Mouse (Mus musculus) left cerebral cortex, postnatal 10 days (tissue): ENCODE data around the gene Gm4303. TPM values are rescaled to one million over a fixed set of nuclear protein-coding genes. Genes with fewer than 3 reads are reported as not detected.
"Not testable (repeated sequence)": the region's sequence is repeated elsewhere in the genome, so short reads cannot be mapped to it uniquely, and the experiment has no call there.

ENCODE experiments used
- DNase-seq, 2 experiments: peaks; one replicate each; pipeline ENCODE4 v3.0.0; 2021 to 2022; ENCODE audit warnings: low spot score in 2 of 2, mixed read lengths in 1 of 2; ENCODE audit errors: extremely low spot score in 1 of 2
- intact Hi-C: fragments of 180-260 bp; cut with DNase I; formaldehyde crosslinking; loops from one replicate; pipeline ENCODE4 v1.15.1; 2025
- total RNA-seq, 2 experiments: library from RNA; stranded (reverse); gene quantifications; 2 replicates each; pipeline ENCODE4 v1.2.3; 2021

The Gm4303 gene
- not detected for total RNA-seq

DNA sequence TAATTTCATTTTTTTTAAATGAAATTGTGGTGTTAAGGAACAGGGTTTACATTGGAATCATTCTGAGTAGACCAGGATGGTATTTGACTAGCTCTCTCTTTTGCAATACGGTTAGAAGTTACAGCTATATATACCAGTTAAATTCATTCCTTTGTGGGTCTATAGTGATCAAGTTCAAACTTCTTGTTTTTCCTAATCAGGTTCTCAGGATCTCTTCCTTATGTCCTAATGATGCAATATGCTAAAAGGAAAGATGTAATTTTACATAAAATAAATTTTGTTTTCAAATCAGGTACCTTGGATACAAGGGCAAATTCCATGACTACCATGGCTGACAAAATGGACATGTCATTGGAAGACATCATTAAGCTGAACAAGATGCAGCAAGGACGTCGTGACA is at the start of gene Gm4303:
Gm4303 (plus strand) TSS at position 301 of the 400 bp plus-strand sequence.
- intact Hi-C loops: not testable (repeated sequence)

DNA sequence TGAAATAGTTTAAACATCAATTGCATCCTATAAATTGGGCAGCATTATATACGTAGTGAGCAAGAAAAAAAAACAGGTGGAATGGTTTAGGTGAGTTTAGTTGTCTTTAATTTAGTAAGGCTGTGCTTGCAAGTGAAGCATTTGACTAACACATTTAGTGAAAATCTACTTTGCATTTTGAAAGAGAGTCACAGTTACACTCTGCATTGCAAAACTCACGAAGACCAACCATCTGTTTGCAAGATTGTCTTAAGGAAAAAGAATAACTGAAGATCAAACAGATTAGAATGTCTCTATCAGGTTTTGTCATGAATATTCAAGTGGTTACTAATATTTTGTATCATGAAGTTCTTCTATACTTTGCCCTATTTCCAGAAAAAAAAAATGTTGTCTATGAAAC is 49.7 kb upstream of the Gm4303 start:
- no peak for DNase-seq
- intact Hi-C loops: no loop called here

More for the DNA sequence above, at the start of gene Gm4303:
- DNase-seq: not testable (repeated sequence)

DNA sequence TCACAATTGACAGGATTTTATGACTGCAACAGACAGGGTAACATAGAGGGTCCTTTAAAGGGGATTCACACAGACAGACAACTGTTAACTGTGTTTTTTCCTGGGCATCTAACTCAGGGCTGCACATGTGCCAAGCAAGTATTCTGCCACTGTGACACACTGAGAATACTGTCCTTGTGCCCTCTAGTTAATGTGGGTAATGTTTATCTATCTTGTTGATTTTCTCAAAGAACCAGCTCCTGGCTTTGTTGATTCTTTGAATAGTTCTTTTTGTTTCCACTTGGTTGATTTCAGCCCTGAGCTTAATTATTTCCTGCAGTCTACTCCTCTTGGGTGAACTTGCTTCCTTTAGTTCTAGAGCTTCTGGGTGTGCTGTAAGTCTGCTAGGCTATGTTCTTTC is 45.7 kb upstream of the Gm4303 start:
- DNase-seq, intact Hi-C loops: not testable (repeated sequence)

DNA sequence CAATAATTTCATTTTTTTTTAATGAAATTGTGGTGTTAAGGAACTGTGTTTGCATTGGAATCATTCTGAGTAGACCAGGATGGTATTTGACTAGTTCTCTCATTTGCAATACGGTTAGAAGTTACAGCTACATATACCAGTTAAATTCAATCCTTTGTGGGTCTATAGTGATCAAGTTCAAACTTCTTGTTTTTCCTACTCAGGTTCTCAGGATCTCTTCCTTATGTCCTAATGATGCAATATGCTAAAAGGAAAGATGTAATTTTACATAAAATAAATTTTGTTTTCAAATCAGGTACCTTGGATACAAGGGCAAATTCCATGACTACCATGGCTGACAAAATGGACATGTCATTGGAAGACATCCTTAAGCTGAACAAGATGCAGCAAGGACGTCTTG is 10.4 kb upstream of the Gm4303 start, which contains the start of gene Gm4301:
Gm4301 (plus strand) TSS at position 301 of the 400 bp plus-strand sequence.
- intact Hi-C loops, DNase-seq: not testable (repeated sequence)

- intact Hi-C loops, DNase-seq: not testable (repeated sequence)
These were observed 5.2 kb upstream of the Gm4303 start, which contains the start of gene Gm4302 for GRCm38 (mm10) chr10:100340536-100340935. Gm4302 (plus strand) TSS chr10:100340836.

GRCm38 (mm10) chr10:100350793-100351192 is 5.0 kb downstream of the Gm4303 start, which contains the start of gene Gm4305:
Gm4305 (plus strand) TSS chr10:100351093.
- DNase-seq, intact Hi-C loops: not testable (repeated sequence)

- intact Hi-C loops: not testable (repeated sequence)
- peak; percentile 4 to 12 for DNase-seq
These were observed 11.1 kb downstream of the Gm4303 start for GRCm38 (mm10) chr10:100356841-100357240.

DNA sequence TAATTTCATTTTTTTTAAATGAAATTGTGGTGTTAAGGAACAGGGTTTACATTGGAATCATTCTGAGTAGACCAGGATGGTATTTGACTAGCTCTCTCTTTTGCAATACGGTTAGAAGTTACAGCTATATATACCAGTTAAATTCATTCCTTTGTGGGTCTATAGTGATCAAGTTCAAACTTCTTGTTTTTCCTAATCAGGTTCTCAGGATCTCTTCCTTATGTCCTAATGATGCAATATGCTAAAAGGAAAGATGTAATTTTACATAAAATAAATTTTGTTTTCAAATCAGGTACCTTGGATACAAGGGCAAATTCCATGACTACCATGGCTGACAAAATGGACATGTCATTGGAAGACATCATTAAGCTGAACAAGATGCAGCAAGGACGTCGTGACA is 15.3 kb downstream of the Gm4303 start, which contains the start of gene Gm4307:
Gm4307 (plus strand) TSS at position 301 of the 400 bp plus-strand sequence.
- DNase-seq, intact Hi-C loops: not testable (repeated sequence)

DNA sequence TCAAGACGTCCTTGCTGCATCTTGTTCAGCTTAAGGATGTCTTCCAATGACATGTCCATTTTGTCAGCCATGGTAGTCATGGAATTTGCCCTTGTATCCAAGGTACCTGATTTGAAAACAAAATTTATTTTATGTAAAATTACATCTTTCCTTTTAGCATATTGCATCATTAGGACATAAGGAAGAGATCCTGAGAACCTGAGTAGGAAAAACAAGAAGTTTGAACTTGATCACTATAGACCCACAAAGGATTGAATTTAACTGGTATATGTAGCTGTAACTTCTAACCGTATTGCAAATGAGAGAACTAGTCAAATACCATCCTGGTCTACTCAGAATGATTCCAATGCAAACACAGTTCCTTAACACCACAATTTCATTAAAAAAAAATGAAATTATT is 36.7 kb downstream of the Gm4303 start, which contains the start of gene Gm4312:
Gm4312 (minus strand) TSS at position 101 of the 400 bp plus-strand sequence.
- DNase-seq, intact Hi-C loops: not testable (repeated sequence)

Other genes starting within 250 kb of the Gm4303 start
- not detected for gene Gm4301, start 10.3 kb upstream of the Gm4303 start, total RNA-seq
- not detected for gene Gm4302, start 5.1 kb upstream of the Gm4303 start, total RNA-seq
- gene Gm4305, start 5.1 kb downstream of the Gm4303 start, total RNA-seq: not detected
- gene Gm4307, start 15.4 kb downstream of the Gm4303 start, total RNA-seq: not detected
- not detected for gene Gm4312, start 36.6 kb downstream of the Gm4303 start, total RNA-seq
- 1 to 10 TPM; 9.2 to 10.0 TPM for gene Tmtc3, start 141.4 kb downstream of the Gm4303 start, total RNA-seq
- gene Cep290, start 141.6 kb downstream of the Gm4303 start, total RNA-seq: 10 to 100 TPM in 1 of 2 experiments, 1 to 10 TPM in 1; 9.9 to 10.7 TPM
- gene 4930430F08Rik, start 244.5 kb downstream of the Gm4303 start, total RNA-seq: 10 to 100 TPM; 22.2 to 25.2 TPM
- not detected for gene 1700017N19Rik, start 244.5 kb downstream of the Gm4303 start, total RNA-seq